Mouse (Mus musculus) retina, postnatal 1 day (tissue): ENCODE data around the gene Ktn1.

Experiments used
- DNase-seq: peaks from one replicate; pipeline ENCODE4 v3.0.0-alpha.2; 2012

Gene Ktn1

GRCm38 (mm10) chr14:47756411-47757065 lies 108.3 kb downstream of the Ktn1 start:
- no peak for DNase-seq

- DNase-seq = no peak
Measured at GRCm38 (mm10) chr14:47765192-47765591, 116.9 kb downstream of the Ktn1 start.

- DNase-seq = no peak
Measured at GRCm38 (mm10) chr14:47765796-47766195, 117.5 kb downstream of the Ktn1 start.

- no peak for DNase-seq
Measured at GRCm38 (mm10) chr14:47766373-47766772, 118.1 kb downstream of the Ktn1 start.

GRCm38 (mm10) chr14:47771496-47771895 lies 123.2 kb downstream of the Ktn1 start:
- no peak for DNase-seq

- DNase-seq = no peak
Measured at GRCm38 (mm10) chr14:47775543-47775942, 127.3 kb downstream of the Ktn1 start.

- DNase-seq = no peak
Measured at GRCm38 (mm10) chr14:47776260-47777035, 128.2 kb downstream of the Ktn1 start.

- no peak for DNase-seq
Measured at GRCm38 (mm10) chr14:47786112-47786511, 137.9 kb downstream of the Ktn1 start.
